Mouse (Mus musculus) ES-E14 (cell line): Measurements from ENCODE around the gene Mrpl44.

Experiments used
- HCFC1 ChIP-seq: IDR thresholded peaks from 2 replicates; pipeline ENCODE4 v1.6.1; 2012; ENCODE audit warnings: low read length, inconsistent platforms, borderline replicate concordance; ENCODE audit not compliant: insufficient read depth
- ZC3H11A ChIP-seq: IDR thresholded peaks from 2 replicates; pipeline ENCODE4 v1.6.1; 2012; ENCODE audit warnings: low read depth, mild to moderate bottlenecking, inconsistent platforms, low read length, borderline replicate concordance

GRCm38 (mm10) chr1:79815446-79815845 is 39.6 kb downstream of the Mrpl44 start:
- TF ChIP-seq HCFC1, result no peak
- no peak for TF ChIP-seq ZC3H11A
